Mouse (Mus musculus) c-Kit-positive CD71-positive TER-119-positive erythroid progenitor cells, embryonic 14.5 days (primary cell): ENCODE measurements around the gene Clec5a.
A peak's percentile ranks its signal among the peaks of the same experiment; 100 is the strongest.
"Not testable (repeated sequence)": the region's sequence is repeated elsewhere in the genome, so short reads cannot be mapped to it uniquely, and the experiment has no call there.

Experiments
- DNase-seq: peaks from one replicate; pipeline ENCODE4 v3.0.0-alpha.2; 2013; ENCODE audit warnings: low spot score

Clec5a gene

GRCm38 (mm10) chr6:40585645-40586044 is at the start of gene Clec5a:
TSS of gene Clec5a (minus strand) at chr6:40585821.
- DNase-seq, result no peak

GRCm38 (mm10) chr6:40634640-40635071 is 49.0 kb upstream of the Clec5a start:
- DNase-seq, result no peak

GRCm38 (mm10) chr6:40628406-40629000 is 42.9 kb upstream of the Clec5a start, which contains the start of gene Mgam:
TSS of gene Mgam (plus strand) at chr6:40628831.
- no peak for DNase-seq

GRCm38 (mm10) chr6:40626111-40626510 is 40.5 kb upstream of the Clec5a start:
- no peak for DNase-seq

- peak; percentile 13 for DNase-seq
These were observed 32.3 kb upstream of the Clec5a start for GRCm38 (mm10) chr6:40617965-40618364.

GRCm38 (mm10) chr6:40613260-40613852 is 27.7 kb upstream of the Clec5a start, which contains the start of gene Tas2r138:
TSS of gene Tas2r138 (minus strand) at chr6:40613310.
- DNase-seq, result no peak

DNA sequence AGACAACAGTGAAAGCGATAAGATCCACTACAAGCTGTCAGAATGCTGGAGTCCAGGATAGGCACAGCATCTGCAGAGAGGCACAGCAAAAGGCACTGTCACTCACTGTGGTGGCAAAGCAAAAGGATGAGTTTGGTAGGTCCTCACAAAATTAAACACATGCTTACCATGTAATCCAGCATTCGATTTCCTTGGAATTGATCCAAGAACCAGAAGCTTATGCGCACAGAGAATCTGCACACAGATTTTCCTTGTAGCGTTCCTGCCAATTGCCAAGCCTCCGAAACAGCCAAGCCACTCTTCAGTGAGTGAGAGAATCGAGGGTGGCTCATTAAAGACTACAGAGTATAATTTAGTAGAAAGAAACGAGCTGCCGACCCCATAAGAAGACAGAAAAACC is 24.6 kb upstream of the Clec5a start:
- no peak for DNase-seq

GRCm38 (mm10) chr6:40607431-40607830 is 21.8 kb upstream of the Clec5a start:
- no peak for DNase-seq

GRCm38 (mm10) chr6:40598546-40598945 is 12.9 kb upstream of the Clec5a start:
- not testable (repeated sequence) for DNase-seq

DNA sequence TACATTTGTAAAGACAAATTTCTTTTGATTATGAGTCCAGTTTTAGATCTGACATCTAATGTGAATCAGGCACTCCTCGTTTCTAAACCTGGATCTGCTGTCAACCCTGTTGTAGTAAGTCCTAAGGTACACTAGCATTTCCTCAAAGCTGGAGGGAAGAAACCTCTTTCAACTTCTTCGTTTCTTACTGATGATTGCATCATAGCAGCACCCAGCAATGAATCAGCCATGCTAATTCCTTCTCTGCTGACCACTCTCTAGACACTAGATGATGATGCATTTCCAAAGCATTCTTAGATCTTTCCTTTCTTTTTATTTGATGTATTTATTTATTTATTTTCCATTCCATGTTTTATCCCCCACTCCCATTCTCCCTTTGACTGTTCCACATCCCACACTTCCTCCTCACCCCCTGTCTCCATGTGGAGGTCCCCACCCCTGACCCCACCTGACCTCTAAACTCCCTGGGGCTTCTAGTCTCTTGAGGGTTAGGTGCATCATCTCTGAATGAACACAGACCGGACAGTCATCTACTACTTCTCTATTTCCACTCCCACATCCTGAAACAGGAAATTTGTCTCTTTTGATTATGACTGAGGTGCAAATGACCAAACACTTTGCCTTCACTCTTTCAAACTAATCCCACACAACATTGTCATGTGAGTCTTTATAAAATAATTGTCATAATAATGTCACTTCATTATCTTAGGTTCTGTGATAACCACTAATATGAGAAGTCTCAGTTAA is 9.4 kb upstream of the Clec5a start:
- no peak for DNase-seq

DNA sequence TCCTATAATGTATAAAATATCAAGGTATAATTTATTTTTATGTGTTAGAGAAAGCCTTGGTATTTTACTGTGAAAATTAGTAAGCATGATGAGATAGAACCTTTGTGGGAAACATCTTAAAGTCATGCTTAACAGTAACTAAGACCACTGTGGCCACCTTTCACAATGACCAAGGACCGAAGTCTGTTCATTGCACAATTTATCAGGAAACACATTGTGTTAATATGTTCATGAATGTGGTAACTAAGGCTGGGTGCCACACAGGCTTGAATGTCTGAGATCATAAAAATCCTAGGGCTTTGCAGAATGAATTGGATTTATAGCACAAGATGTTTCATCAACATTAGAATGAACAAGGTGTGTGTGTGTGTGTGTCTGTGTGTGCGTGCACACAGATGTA is 2.7 kb upstream of the Clec5a start:
- no peak for DNase-seq

DNA sequence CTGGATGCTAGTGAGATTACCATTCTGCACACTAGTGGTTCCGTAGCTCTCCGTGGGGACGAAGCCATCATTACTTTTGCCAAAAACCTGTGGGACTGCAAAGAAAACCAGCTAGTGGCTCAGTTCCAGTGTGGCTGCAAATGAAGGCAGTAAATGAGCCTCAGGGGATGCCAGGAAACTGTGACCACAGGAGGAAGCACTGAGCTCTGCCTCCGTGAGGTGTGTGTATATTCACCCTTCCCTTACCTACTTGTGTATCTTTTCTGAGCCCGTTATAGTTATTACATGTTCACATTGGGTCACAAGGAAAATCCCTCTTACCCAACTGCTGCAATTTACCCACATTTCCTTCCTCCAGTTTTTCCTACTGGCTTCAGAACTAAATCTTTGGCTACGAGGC is 1.3 kb downstream of the Clec5a start:
- no peak for DNase-seq

DNA sequence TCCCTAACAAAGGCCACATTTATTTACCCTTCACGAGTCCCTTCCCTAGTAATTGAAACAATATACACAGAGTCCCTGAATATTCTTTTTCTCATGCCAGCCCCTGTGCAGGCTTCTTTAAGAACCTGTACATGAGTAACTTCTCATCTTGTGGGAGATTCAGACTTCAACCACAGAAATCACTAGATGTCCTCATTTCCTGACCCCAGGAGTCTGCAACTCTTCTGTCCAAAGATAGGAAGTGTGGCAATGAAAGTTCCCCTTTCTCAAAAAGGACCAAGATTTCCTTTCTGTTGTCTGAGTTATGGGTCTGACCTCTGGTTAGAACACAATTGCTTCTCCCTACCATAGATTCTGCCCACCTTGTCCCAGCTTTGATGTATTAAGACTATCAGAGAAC is 9.3 kb downstream of the Clec5a start:
- DNase-seq, result no peak

DNA sequence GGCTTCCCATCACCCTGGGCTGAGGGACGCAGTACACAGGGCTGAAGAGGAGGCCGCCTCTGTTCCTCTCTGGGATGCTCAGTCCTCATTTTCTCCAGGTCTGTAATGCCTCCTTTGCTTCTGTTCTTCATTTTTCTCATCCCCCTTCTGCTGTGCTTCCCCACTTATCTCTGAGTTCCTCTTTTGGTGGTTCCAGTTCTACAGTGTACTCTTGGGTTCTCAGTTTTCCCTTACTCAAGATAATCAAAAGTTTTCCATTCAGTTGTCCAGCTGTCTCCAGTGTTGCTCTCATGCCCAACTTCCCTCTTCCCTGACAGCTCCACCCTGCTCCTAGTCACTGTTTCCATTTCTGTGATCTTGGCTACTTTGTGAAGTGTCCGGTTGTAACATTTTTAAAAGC is 12.0 kb downstream of the Clec5a start:
- no peak for DNase-seq

DNA sequence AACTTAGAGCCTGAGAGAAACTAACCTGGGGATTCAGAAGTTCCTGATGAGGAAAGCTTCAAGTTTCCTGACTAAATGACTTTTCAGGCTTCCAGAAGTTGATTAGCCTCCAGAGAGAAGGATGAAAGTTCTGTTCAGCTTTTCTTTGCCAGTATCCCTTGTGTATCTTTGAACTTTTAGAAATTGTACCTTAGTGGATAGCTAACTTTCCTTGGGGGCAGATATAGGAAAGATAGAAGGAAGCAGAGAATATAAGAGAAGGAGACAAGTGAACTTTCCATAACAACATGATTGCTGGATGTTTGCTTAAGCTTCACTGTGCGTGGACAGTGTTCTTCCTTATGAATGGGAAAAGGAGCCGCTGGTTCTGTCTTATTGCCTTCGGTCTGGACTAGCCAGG is 16.4 kb downstream of the Clec5a start, which contains the start of gene Olfr460:
Gene Olfr460, plus strand, starts transcription at position 301 of the 400 bp plus-strand sequence.
- DNase-seq, result no peak

DNA sequence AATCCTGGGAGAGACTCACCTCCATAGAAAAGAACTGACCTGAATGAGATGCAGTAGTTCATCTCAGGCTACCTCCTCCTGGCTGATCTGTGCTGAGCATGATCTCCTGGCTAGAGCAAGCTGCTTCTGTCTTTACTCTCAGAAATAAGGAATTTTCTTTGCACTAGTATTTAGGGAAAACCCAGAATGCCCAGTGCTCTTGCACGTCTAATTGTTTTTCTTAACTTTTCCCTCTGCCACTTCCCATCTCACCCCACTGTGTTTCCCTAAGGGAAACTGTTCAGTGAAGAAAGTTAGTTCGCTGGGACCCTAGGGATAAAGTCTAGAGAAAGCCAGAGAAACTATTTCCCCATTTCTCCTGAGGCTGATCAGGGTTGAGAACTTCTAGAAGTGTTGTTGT is 30.7 kb downstream of the Clec5a start, which contains the start of gene Olfr461:
Gene Olfr461, minus strand, starts transcription at position 101 of the 400 bp plus-strand sequence.
- DNase-seq, result no peak

GRCm38 (mm10) chr6:40544690-40545089 is 40.9 kb downstream of the Clec5a start:
- no peak for DNase-seq
